In the genomic region with DNA sequence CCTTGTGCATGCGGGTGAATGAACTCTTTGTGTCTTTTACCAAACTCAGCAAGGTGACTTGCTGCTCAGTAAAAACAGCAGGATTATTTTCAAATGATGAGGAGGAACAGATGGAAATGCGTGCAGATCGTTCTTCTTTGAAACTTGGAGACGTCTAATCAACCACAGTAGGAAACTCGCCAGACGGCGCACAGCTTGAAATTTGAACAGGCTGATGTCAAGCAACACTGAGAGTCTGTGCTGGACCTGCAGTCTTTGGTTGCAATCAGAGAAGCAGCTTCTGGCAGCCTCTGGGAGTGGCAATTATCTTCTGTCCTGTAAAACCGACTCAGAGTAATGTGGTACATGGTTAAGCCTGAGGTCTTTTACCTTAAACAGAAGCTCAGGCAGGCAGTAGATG, we compare ENCODE assay signal across 12 mouse cellular contexts. TPM values are rescaled to one million over a fixed set of nuclear protein-coding genes. Genes with fewer than 3 reads are reported as not detected.
A peak's percentile ranks its signal among the peaks of the same experiment; 100 is the strongest.
DNase-seq lines count a peak whose midpoint lies in the region; ATAC-seq and TF ChIP-seq lines count a peak whose summit lies in the region.
"Had no signal": no experiment of that assay in that cellular context is flagged by ENCODE, and none has a peak within 500 bp of the region (broad histone marks: within the 10 kb centered on the region; RNA-seq: fewer than 3 reads in every experiment).

No protein-coding gene starts in this region.

- no peaks in the 10 kb centered on the region for H3K9me3 ChIP-seq in embryonic facial prominence, embryonic 10.5 days
- H3K9me3 ChIP-seq in hindbrain, embryonic 15.5 days, result no peaks in the 10 kb centered on the region
- H3K9me3 ChIP-seq: kidney, embryonic 15.5 days; liver, embryonic 15.5 days had no signal

- no peak overlapping the region for H3K9ac ChIP-seq in hindbrain, embryonic 15.5 days
- H3K9ac ChIP-seq: kidney, embryonic 15.5 days; liver, embryonic 15.5 days had no signal

- WGBS in embryonic facial prominence, embryonic 10.5 days, result 14% methylated on average over 8 of the region's 8 CpGs
- WGBS in hindbrain, embryonic 15.5 days, result 32% methylated on average over 8 of the region's 8 CpGs

- H3K4me3 ChIP-seq in embryonic facial prominence, embryonic 10.5 days, result no peak overlapping the region
- H3K4me3 ChIP-seq in hindbrain, embryonic 15.5 days, result no peak overlapping the region
- H3K4me3 ChIP-seq in left cerebral cortex, adult 2 months, result no peak overlapping the region
- H3K4me3 ChIP-seq: kidney, embryonic 15.5 days; liver, embryonic 15.5 days had no signal

- peak overlapping the region; percentile 83 for H3K27ac ChIP-seq in embryonic facial prominence, embryonic 10.5 days (replicated peaks)
- H3K27ac ChIP-seq in hindbrain, embryonic 15.5 days (replicated peaks), result peak overlapping the region; percentile 20; the same call in 1 of the 2 replicates
- no peak overlapping the region for H3K27ac ChIP-seq in left cerebral cortex, adult 2 months
- H3K27ac ChIP-seq: kidney, embryonic 15.5 days; liver, embryonic 15.5 days had no signal

- H3K27me3 ChIP-seq in embryonic facial prominence, embryonic 10.5 days (replicated peaks; ENCODE audit: low read depth, poor library complexity, severe bottlenecking), result no peaks in the 10 kb centered on the region
- H3K27me3 ChIP-seq in hindbrain, embryonic 15.5 days, result no peaks in the 10 kb centered on the region
- H3K27me3 ChIP-seq: kidney, embryonic 15.5 days; liver, embryonic 15.5 days had no signal

- intact Hi-C loops in left cerebral cortex, adult 2 months (cut with DNase I), result no loop called here

- DNase-seq in right cerebral cortex, postnatal 10 days (ENCODE audit: low spot score in 2 of 2), result peak; percentile 58 to 62
- DNase-seq in right cerebral cortex, postnatal 25 days, result no peak
- DNase-seq in embryonic facial prominence, embryonic 10.5 days (ENCODE audit: low spot score), result peak; percentile 66
- DNase-seq in spleen, adult 12 weeks (ENCODE audit: low spot score), result no peak
- no peak for DNase-seq in frontal cortex, postnatal 36 days (ENCODE audit: low spot score in 2 of 2)
- no peak for DNase-seq in left cerebral cortex, adult 2 months (ENCODE audit: extremely low spot score in 1 of 2, low spot score in 2 of 2)
- DNase-seq: right cerebral cortex, adult 18-20 months had no signal

- H3K36me3 ChIP-seq in embryonic facial prominence, embryonic 10.5 days (replicated peaks), result no peaks in the 10 kb centered on the region
- H3K36me3 ChIP-seq in hindbrain, embryonic 15.5 days, result no peaks in the 10 kb centered on the region
- H3K36me3 ChIP-seq: kidney, embryonic 15.5 days; liver, embryonic 15.5 days had no signal

- no peak overlapping the region for H3K4me2 ChIP-seq in hindbrain, embryonic 15.5 days
- H3K4me2 ChIP-seq: kidney, embryonic 15.5 days; liver, embryonic 15.5 days had no signal

- peak; percentile 61; the same call in 1 of the 2 replicates for ATAC-seq in hindbrain, embryonic 15.5 days (ENCODE audit: low FRiP score, low read depth)

- TF ChIP-seq CTCF in left cerebral cortex, adult 2 months (IDR thresholded peaks at IDR 0.05), result no peak

- H3K4me1 ChIP-seq in embryonic facial prominence, embryonic 10.5 days, result peaks cover 22% of the 10 kb centered on the region
- 0 out of 2 replicates have a peak, but pooled peaks cover 3% of the 10 kb centered on the region for H3K4me1 ChIP-seq in hindbrain, embryonic 15.5 days (replicated peaks)
- H3K4me1 ChIP-seq: kidney, embryonic 15.5 days; liver, embryonic 15.5 days had no signal

RNA-seq across cellular contexts. Expression of a gene that starts 2.2 kb away (rescaled TPM):
- polyA plus RNA-seq in embryonic facial prominence, embryonic 10.5 days (2016; fragmentation: Nextera tagmentation; extraction: Ambion mirVana), result 0.39 and 0.48 TPM in 2 replicates
- polyA plus RNA-seq in hindbrain, embryonic 15.5 days (2015; fragmentation: Nextera tagmentation; extraction: Ambion mirVana), result 1.7 and 2.3 TPM in 2 replicates
- 1 to 10 TPM in 1 of 2 experiments, under 1 TPM in 1; 0.65 to 2.0 TPM for total RNA-seq in left cerebral cortex, adult 2 months (2021)
- total RNA-seq: monocyte, adult 5-6 weeks had no signal
- polyA plus RNA-seq: kidney, embryonic 15.5 days; urinary bladder, adult 2 months had no signal

RNA-seq across cellular contexts. Expression of a gene that starts 34.5 kb away (rescaled TPM):
- 76.4 and 80.4 TPM in 2 replicates for polyA plus RNA-seq in embryonic facial prominence, embryonic 10.5 days (2016; fragmentation: Nextera tagmentation; extraction: Ambion mirVana)
- 5.8 and 5.9 TPM in 2 replicates for polyA plus RNA-seq in hindbrain, embryonic 15.5 days (2015; fragmentation: Nextera tagmentation; extraction: Ambion mirVana)
- 1 to 10 TPM in 1 of 2 experiments, under 1 TPM in 1; 0.72 to 1.2 TPM for total RNA-seq in left cerebral cortex, adult 2 months (2021)

RNA-seq across cellular contexts. Expression of a gene that starts 59.3 kb away (rescaled TPM):
- polyA plus RNA-seq in embryonic facial prominence, embryonic 10.5 days (2016; fragmentation: Nextera tagmentation; extraction: Ambion mirVana), result 34.2 and 38.1 TPM in 2 replicates
- 82.7 and 91.2 TPM in 2 replicates for polyA plus RNA-seq in hindbrain, embryonic 15.5 days (2015; fragmentation: Nextera tagmentation; extraction: Ambion mirVana)
- 100 to 1,000 TPM in 1 of 2 experiments, 10 to 100 TPM in 1; 97.0 to 103 TPM for total RNA-seq in left cerebral cortex, adult 2 months (2021)

Comparison
In these comparisons a context has a peak if more than half of its experiments do, and no peak if none do; other contexts are left out.
1. DNase-seq: peak in right cerebral cortex, postnatal 10 days (2 of 2) and embryonic facial prominence, embryonic 10.5 days (single experiment); none in right cerebral cortex, postnatal 25 days (single experiment), spleen, adult 12 weeks (single experiment), frontal cortex, postnatal 36 days (0 of 2) and left cerebral cortex, adult 2 months (0 of 2).
2. RNA of a gene that starts 34.5 kb away (polyA plus RNA-seq): 76.4 to 80.4 TPM in embryonic facial prominence, embryonic 10.5 days; 5.8 to 5.9 TPM in hindbrain, embryonic 15.5 days; every median in the first group is over 10 times any median in the second.